Mouse (Mus musculus): Measurements from ENCODE around the gene Cib1. TPM values are rescaled to one million over a fixed set of nuclear protein-coding genes. Genes with fewer than 3 reads are reported as not detected.

The Cib1 gene
- polyA plus RNA-seq, 1 experiment from 2014 or later: 24.2 TPM

- Histone ChIP-seq H3K4me1 (ENCODE audit: control insufficient read depth, insufficient read depth, low read length) (peaks cover 16% of the 10 kb centered on the region), H3K9ac (replicated peaks; ENCODE audit: low read length) (no peak overlapping the region), H3K27me3 (ENCODE audit: control insufficient read depth, insufficient read depth, low read length) (no peaks in the 10 kb centered on the region), H3K4me2 (ENCODE audit: low read length) (no peak overlapping the region), H3K27ac (replicated peaks; ENCODE audit: low read depth, low read length) (no peak overlapping the region), H3K9me3 (ENCODE audit: control insufficient read depth, low read length) (no peaks in the 10 kb centered on the region), H3K36me3 (ENCODE audit: control insufficient read depth, insufficient read depth, low read length) (peaks cover 36% of the 10 kb centered on the region), H3K4me3 (replicated peaks; ENCODE audit: low read depth, low read length) (no peak overlapping the region)
- DNase-seq (no peak), ATAC-seq (ENCODE audit: low FRiP score, low TSS enrichment) (no peak)
- 73% methylated on average over 1 of the region's 1 CpGs for WGBS
Measured at GRCm38 (mm10) chr7:80267764-80268163, 35.2 kb upstream of the Cib1 start.

DNA sequence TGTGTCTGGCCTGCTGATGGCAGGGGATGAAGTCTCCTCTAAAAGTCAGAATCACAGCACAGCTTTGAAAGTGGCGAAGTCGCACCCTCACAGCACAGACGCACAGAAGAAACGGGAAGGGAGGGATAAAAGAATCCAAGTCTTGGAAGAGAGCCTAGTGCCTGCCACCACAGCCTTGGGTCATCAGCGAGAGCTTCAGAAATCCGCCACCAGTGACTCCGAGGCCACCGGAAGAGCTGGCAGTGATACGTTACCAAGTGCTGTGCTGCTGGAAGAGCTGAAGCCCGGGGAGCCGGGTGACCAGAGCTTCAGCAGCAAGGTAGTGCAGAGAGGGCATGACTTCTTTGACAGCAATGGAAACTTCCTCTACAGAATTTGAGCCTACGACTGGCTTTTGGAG is 32.0 kb upstream of the Cib1 start:
- Histone ChIP-seq H3K4me2 (ENCODE audit: low read length) (no peak overlapping the region), H3K27ac (replicated peaks; ENCODE audit: low read depth, low read length) (no peak overlapping the region), H3K4me1 (ENCODE audit: control insufficient read depth, insufficient read depth, low read length) (peaks cover 18% of the 10 kb centered on the region), H3K4me3 (replicated peaks; ENCODE audit: low read depth, low read length) (no peak overlapping the region), H3K27me3 (ENCODE audit: control insufficient read depth, insufficient read depth, low read length) (0 out of 2 replicates have a peak, but pooled peaks cover 3% of the 10 kb centered on the region), H3K9ac (replicated peaks; ENCODE audit: low read length) (no peak overlapping the region), H3K36me3 (ENCODE audit: control insufficient read depth, insufficient read depth, low read length) (peaks cover 33% of the 10 kb centered on the region), H3K9me3 (ENCODE audit: control insufficient read depth, low read length) (no peaks in the 10 kb centered on the region)
- DNase-seq: no peak
- 94% methylated on average over 12 of the region's 12 CpGs for WGBS
- ATAC-seq (ENCODE audit: low FRiP score, low TSS enrichment): no peak

GRCm38 (mm10) chr7:80261372-80261990 is 28.9 kb upstream of the Cib1 start:
- DNase-seq (peak; percentile 32), ATAC-seq (ENCODE audit: low FRiP score, low TSS enrichment) (no peak; the same call in none of the 2 replicates)
- Histone ChIP-seq H3K4me1 (ENCODE audit: control insufficient read depth, insufficient read depth, low read length) (peaks cover 11% of the 10 kb centered on the region), H3K9ac (replicated peaks; ENCODE audit: low read length) (peak overlapping the region; percentile 81), H3K36me3 (ENCODE audit: control insufficient read depth, insufficient read depth, low read length) (peaks cover 26% of the 10 kb centered on the region), H3K27me3 (ENCODE audit: control insufficient read depth, insufficient read depth, low read length) (peaks cover 23% of the 10 kb centered on the region; the same call in 1 of the 2 replicates), H3K9me3 (ENCODE audit: control insufficient read depth, low read length) (no peaks in the 10 kb centered on the region), H3K4me3 (replicated peaks; ENCODE audit: low read depth, low read length) (peak overlapping the region; percentile 91), H3K27ac (replicated peaks; ENCODE audit: low read depth, low read length) (peak overlapping the region; percentile 72), H3K4me2 (ENCODE audit: low read length) (peak overlapping the region; percentile 75)
- WGBS: 2% methylated on average over 32 of the region's 32 CpGs

DNA sequence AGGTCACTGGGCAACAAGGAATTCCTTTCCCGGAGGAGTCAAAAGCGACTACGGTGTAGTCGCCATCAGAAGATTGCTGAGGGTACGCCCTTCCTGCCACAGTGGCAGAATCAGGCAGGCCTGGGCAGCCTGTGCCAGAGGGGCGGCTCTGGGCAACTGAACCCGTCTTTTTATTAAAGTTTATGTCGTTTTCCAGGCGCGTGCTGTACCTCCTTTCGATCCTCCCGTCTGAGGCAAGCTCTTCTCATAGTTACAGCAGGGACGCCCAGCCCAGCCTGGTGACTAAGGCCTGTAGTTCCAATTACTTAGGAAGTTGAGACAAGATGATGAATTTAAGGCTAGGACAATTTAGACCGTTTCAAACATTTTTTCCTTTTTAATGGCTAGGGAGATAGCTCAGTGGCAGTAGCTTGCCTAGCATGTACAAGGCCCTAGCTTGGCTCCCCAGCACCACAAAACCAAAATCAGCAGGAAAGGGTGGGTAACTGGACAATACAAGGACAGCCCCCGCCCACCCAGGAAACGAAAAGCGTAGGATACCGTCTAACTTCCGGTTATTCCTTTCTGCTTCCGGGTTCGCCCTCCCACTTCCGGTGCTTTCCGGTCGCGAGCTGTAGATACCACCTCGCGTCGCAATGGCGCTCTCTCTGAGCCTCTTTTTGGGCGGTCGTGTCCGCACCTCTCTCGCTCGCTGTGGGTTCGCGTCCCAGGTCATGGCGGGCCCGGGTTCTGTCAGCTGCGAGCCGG is 28.2 kb upstream of the Cib1 start, which contains the start of gene Ngrn:
TSS of gene Ngrn (plus strand) at position 591 of the 747 bp plus-strand sequence.
- Histone ChIP-seq H3K4me3 (replicated peaks; ENCODE audit: low read depth, low read length) (peak within 1 kb of the TSS; percentile 91), H3K9ac (replicated peaks; ENCODE audit: low read length) (peak within 1 kb of the TSS; percentile 81), H3K27ac (replicated peaks; ENCODE audit: low read depth, low read length) (peak within 1 kb of the TSS; percentile 72), H3K4me2 (ENCODE audit: low read length) (peak within 1 kb of the TSS; percentile 75), H3K27me3 (ENCODE audit: control insufficient read depth, insufficient read depth, low read length) (peaks cover 24% of the 10 kb centered on the region; the same call in 1 of the 2 replicates), H3K9me3 (ENCODE audit: control insufficient read depth, low read length) (no peaks in the 10 kb centered on the region), H3K4me1 (ENCODE audit: control insufficient read depth, insufficient read depth, low read length) (peaks cover 11% of the 10 kb centered on the region), H3K36me3 (ENCODE audit: control insufficient read depth, insufficient read depth, low read length) (peaks cover 20% of the 10 kb centered on the region)
- WGBS: 26% methylated on average over 40 of the region's 40 CpGs
- ATAC-seq (ENCODE audit: low FRiP score, low TSS enrichment): peak; percentile 83
- peak; percentile 94 for DNase-seq

GRCm38 (mm10) chr7:80257706-80258105 is 25.1 kb upstream of the Cib1 start:
- Histone ChIP-seq H3K4me2 (ENCODE audit: low read length) (no peak overlapping the region), H3K4me1 (ENCODE audit: control insufficient read depth, insufficient read depth, low read length) (peaks cover 11% of the 10 kb centered on the region), H3K36me3 (ENCODE audit: control insufficient read depth, insufficient read depth, low read length) (no peaks in the 10 kb centered on the region), H3K9me3 (ENCODE audit: control insufficient read depth, low read length) (no peaks in the 10 kb centered on the region), H3K27ac (replicated peaks; ENCODE audit: low read depth, low read length) (no peak overlapping the region), H3K4me3 (replicated peaks; ENCODE audit: low read depth, low read length) (no peak overlapping the region), H3K9ac (replicated peaks; ENCODE audit: low read length) (no peak overlapping the region), H3K27me3 (ENCODE audit: control insufficient read depth, insufficient read depth, low read length) (peaks cover 24% of the 10 kb centered on the region; the same call in 1 of the 2 replicates)
- WGBS: 71% methylated on average over 2 of the region's 2 CpGs
- DNase-seq (no peak), ATAC-seq (ENCODE audit: low FRiP score, low TSS enrichment) (no peak)

DNA sequence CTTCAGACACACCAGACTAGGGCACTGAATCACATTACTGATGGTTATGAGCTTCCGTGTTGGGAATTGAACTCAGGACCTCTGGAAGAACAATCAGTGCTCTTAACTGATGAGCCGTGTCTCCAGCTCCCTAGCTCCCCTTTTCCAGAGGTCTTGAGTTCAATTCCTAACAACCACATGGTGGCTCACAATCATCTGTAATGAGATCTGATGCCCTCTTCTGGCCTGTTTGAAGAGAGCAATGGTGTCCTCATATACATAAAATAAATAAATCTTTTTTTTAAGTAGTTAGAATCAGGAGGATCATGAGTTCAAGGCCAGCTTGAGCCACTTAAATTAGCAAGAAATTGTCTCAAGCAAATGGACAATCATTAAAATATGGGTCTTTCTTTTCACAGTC is 23.4 kb upstream of the Cib1 start:
- Histone ChIP-seq H3K4me2 (ENCODE audit: low read length) (no peak overlapping the region), H3K27me3 (ENCODE audit: control insufficient read depth, insufficient read depth, low read length) (peaks cover 24% of the 10 kb centered on the region; the same call in 1 of the 2 replicates), H3K4me3 (replicated peaks; ENCODE audit: low read depth, low read length) (no peak overlapping the region), H3K27ac (replicated peaks; ENCODE audit: low read depth, low read length) (no peak overlapping the region), H3K9ac (replicated peaks; ENCODE audit: low read length) (no peak overlapping the region), H3K9me3 (ENCODE audit: control insufficient read depth, low read length) (no peaks in the 10 kb centered on the region), H3K36me3 (ENCODE audit: control insufficient read depth, insufficient read depth, low read length) (no peaks in the 10 kb centered on the region), H3K4me1 (ENCODE audit: control insufficient read depth, insufficient read depth, low read length) (0 out of 2 replicates have a peak, but pooled peaks cover 4% of the 10 kb centered on the region)
- DNase-seq (no peak), ATAC-seq (ENCODE audit: low FRiP score, low TSS enrichment) (no peak)
- WGBS: 87% methylated on average over 2 of the region's 2 CpGs

DNA sequence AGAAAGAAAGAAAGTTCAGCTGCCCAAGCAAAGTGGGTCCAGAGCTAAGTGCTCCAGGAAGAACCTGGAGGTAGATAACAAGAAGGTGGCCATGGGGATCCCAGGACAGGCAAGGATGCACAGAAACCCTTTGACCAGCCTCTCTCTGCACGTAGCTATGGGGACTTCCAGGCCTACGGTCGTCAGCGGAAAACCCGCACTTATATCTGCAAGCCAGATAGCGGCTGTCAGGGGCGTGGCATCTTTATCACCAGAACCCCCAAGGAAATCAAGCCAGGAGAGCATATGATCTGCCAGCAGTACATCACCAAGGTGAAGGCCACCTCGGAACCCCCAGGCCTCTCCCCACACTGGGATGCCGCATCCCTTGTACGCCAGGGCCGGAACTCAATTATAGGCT is 20.3 kb upstream of the Cib1 start:
- H3K4me3 ChIP-seq (replicated peaks; ENCODE audit: low read depth, low read length): no peak overlapping the region
- WGBS: 88% methylated on average over 11 of the region's 11 CpGs
- H3K27me3 ChIP-seq (ENCODE audit: control insufficient read depth, insufficient read depth, low read length): peaks cover 8% of the 10 kb centered on the region; the same call in 1 of the 2 replicates
- ATAC-seq (ENCODE audit: low FRiP score, low TSS enrichment): no peak
- H3K9me3 ChIP-seq (ENCODE audit: control insufficient read depth, low read length): no peaks in the 10 kb centered on the region
- no peaks in the 10 kb centered on the region for H3K36me3 ChIP-seq (ENCODE audit: control insufficient read depth, insufficient read depth, low read length)
- no peak overlapping the region for H3K4me2 ChIP-seq (ENCODE audit: low read length)
- DNase-seq: no peak
- no peaks in the 10 kb centered on the region for H3K4me1 ChIP-seq (ENCODE audit: control insufficient read depth, insufficient read depth, low read length)
- H3K9ac ChIP-seq (replicated peaks; ENCODE audit: low read length): no peak overlapping the region
- H3K27ac ChIP-seq (replicated peaks; ENCODE audit: low read depth, low read length): no peak overlapping the region

DNA sequence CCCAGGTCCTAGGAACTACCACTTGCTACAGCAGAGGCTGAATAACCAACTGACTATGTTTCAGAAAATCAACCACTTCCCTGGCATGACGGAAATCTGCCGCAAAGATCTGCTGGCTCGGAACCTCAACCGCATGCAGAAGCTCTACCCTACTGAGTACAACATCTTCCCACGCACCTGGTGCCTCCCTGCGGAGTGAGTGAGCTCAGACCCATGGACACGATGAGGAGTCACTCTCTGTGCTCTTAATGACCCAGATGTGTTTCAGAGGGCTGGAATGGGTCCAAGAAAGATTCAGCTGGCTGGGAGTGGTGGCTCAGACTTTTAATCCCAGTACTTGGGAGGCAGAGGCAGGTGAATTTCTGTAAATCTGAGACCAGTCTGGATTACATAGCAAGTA is 19.8 kb upstream of the Cib1 start:
- 83% methylated on average over 7 of the region's 7 CpGs for WGBS
- Histone ChIP-seq H3K4me3 (replicated peaks; ENCODE audit: low read depth, low read length) (no peak overlapping the region), H3K4me1 (ENCODE audit: control insufficient read depth, insufficient read depth, low read length) (no peaks in the 10 kb centered on the region), H3K27ac (replicated peaks; ENCODE audit: low read depth, low read length) (no peak overlapping the region), H3K9ac (replicated peaks; ENCODE audit: low read length) (no peak overlapping the region), H3K4me2 (ENCODE audit: low read length) (no peak overlapping the region), H3K9me3 (ENCODE audit: control insufficient read depth, low read length) (no peaks in the 10 kb centered on the region), H3K36me3 (ENCODE audit: control insufficient read depth, insufficient read depth, low read length) (no peaks in the 10 kb centered on the region), H3K27me3 (ENCODE audit: control insufficient read depth, insufficient read depth, low read length) (peaks cover 7% of the 10 kb centered on the region; the same call in 1 of the 2 replicates)
- no peak for DNase-seq
- no peak for ATAC-seq (ENCODE audit: low FRiP score, low TSS enrichment)

All from midbrain, embryonic 14.5 days (tissue).